Mouse (Mus musculus): ENCODE measurements around the gene Cblb. TPM values are rescaled to one million over a fixed set of nuclear protein-coding genes. Genes with fewer than 3 reads are reported as not detected.
A peak's percentile ranks its signal among the peaks of the same experiment; 100 is the strongest.

The Cblb gene
- polyA plus RNA-seq, 1 experiment from 2014 or later, result 10.6 TPM

DNA sequence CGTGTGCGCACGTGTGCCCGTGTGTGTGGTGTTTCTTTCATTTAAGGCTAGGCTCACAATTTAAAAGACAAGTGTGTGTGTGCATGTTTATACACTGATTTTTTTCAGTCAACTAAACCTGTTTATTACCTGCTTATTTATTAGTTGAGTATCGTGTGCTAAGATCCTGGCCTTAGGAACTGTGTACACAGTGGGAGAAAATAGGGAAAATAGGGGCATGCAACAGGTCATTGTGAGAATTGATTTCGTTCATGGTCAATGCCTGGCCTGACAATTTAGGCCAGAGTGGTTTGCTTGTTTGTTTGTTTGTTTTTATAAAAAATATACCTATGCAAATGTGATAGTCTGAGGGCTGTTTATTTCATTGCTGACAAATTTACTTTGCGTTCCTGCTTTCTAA lies 13.5 kb downstream of the Cblb start:
- peaks cover 8% of the 10 kb centered on the region for H3K36me3 ChIP-seq (ENCODE audit: control insufficient read depth, insufficient read depth, low read length)
- 93% methylated on average over 7 of the region's 7 CpGs for WGBS

DNA sequence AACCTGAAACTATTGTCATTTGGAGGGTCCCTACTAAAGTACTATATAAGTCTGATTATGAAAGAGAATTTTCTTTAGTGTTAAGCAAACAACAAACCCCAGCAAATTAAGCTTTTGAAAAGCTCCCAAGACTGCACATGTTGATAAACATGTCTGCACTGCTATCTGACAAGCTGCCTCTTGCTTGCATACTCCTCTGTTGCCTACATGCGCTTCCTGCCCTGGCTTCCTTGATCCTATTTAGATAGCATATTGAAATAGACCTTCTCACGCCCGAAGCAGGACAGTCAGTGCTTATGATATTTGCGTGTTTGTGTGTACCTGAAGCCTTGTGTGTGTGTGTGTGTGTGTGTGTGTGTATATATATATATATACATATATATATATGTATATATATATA lies 14.0 kb downstream of the Cblb start:
- Histone ChIP-seq H3K27me3 (replicated peaks; ENCODE audit: control insufficient read depth, insufficient read depth, low read length) (no peaks in the 10 kb centered on the region), H3K36me3 (ENCODE audit: control insufficient read depth, insufficient read depth, low read length) (peaks cover 8% of the 10 kb centered on the region), H3K4me3 (ENCODE audit: low read depth, low read length) (no peak overlapping the region), H3K27ac (ENCODE audit: low read depth, low read length) (no peak overlapping the region), H3K4me2 (no peak overlapping the region), H3K4me1 (replicated peaks; ENCODE audit: control insufficient read depth, insufficient read depth, low read length) (peaks cover 3% of the 10 kb centered on the region; the same call in 1 of the 2 replicates), H3K9me3 (ENCODE audit: control insufficient read depth, low read length) (no peaks in the 10 kb centered on the region), H3K9ac (ENCODE audit: low read depth, low read length) (no peak overlapping the region)
- 0 out of 2 replicates have a peak, but pooled peaks have one; percentile 47 for ATAC-seq (replicated peaks; ENCODE audit: low FRiP score)
- DNase-seq (ENCODE audit: low spot score), result no peak
- WGBS, result 59% methylated on average over 4 of the region's 4 CpGs

More for the DNA sequence above, 13.5 kb downstream of the Cblb start:
- Histone ChIP-seq H3K4me3 (ENCODE audit: low read depth, low read length) (no peak overlapping the region), H3K27ac (ENCODE audit: low read depth, low read length) (no peak overlapping the region), H3K9ac (ENCODE audit: low read depth, low read length) (no peak overlapping the region), H3K4me1 (replicated peaks; ENCODE audit: control insufficient read depth, insufficient read depth, low read length) (peaks cover 3% of the 10 kb centered on the region; the same call in 1 of the 2 replicates), H3K9me3 (ENCODE audit: control insufficient read depth, low read length) (no peaks in the 10 kb centered on the region), H3K27me3 (replicated peaks; ENCODE audit: control insufficient read depth, insufficient read depth, low read length) (no peaks in the 10 kb centered on the region), H3K4me2 (no peak overlapping the region)
- ATAC-seq (replicated peaks; ENCODE audit: low FRiP score), result no peak
- DNase-seq (ENCODE audit: low spot score), result no peak

DNA sequence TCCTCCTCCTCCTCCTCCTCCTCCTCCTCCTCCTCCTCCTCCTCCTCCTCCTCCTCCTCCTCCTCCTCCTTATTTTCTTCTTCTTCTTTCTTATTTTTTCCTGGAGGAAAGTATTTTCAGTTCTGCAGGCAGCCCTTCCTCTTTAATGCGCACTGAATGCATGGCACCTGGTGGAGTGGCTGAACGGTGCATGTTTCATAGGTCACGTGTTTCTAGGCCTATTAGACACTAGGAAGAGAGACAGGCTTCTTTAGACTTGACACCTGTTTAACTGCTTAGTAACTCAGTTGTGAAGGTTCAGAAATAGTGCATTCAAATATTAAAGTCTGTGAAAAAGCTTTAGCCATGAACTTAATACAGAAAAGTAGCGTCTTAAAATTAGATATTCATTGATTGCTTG lies 15.4 kb downstream of the Cblb start:
- H3K9me3 ChIP-seq (ENCODE audit: control insufficient read depth, low read length), result no peaks in the 10 kb centered on the region
- WGBS, result 91% methylated on average over 4 of the region's 4 CpGs
- H3K27me3 ChIP-seq (replicated peaks; ENCODE audit: control insufficient read depth, insufficient read depth, low read length), result no peaks in the 10 kb centered on the region
- peaks cover 8% of the 10 kb centered on the region for H3K36me3 ChIP-seq (ENCODE audit: control insufficient read depth, insufficient read depth, low read length)
- H3K4me2 ChIP-seq, result no peak overlapping the region
- H3K27ac ChIP-seq (ENCODE audit: low read depth, low read length), result no peak overlapping the region
- no peak for ATAC-seq (replicated peaks; ENCODE audit: low FRiP score)
- no peak for DNase-seq (ENCODE audit: low spot score)
- no peak overlapping the region for H3K9ac ChIP-seq (ENCODE audit: low read depth, low read length)
- H3K4me1 ChIP-seq (replicated peaks; ENCODE audit: control insufficient read depth, insufficient read depth, low read length), result peaks cover 3% of the 10 kb centered on the region; the same call in 1 of the 2 replicates
- no peak overlapping the region for H3K4me3 ChIP-seq (ENCODE audit: low read depth, low read length)

DNA sequence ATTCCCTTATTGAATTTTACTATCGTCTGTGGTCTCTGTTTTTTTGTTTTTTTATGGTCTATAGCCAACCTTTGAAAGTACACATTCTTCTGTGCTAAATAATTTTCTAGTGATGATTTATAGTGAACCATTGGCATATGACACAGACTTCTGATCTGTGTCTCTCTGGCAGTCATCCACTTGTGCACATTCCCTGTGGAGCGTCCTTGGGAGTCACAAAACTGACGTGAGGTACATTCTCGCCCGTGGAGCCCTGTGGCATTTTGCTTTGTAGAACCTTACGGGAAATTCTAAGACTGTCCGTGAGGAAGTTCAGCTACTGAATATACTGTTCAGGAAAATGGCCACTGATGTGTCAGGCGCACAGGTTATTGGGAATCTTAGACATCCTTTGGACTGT lies 20.1 kb downstream of the Cblb start:
- ATAC-seq (replicated peaks; ENCODE audit: low FRiP score), result no peak
- H3K4me1 ChIP-seq (replicated peaks; ENCODE audit: control insufficient read depth, insufficient read depth, low read length), result peaks cover 6% of the 10 kb centered on the region; the same call in 1 of the 2 replicates
- no peaks in the 10 kb centered on the region for H3K27me3 ChIP-seq (replicated peaks; ENCODE audit: control insufficient read depth, insufficient read depth, low read length)
- H3K9me3 ChIP-seq (ENCODE audit: control insufficient read depth, low read length), result no peaks in the 10 kb centered on the region
- no peak overlapping the region for H3K9ac ChIP-seq (ENCODE audit: low read depth, low read length)
- H3K36me3 ChIP-seq (ENCODE audit: control insufficient read depth, insufficient read depth, low read length), result peaks cover 8% of the 10 kb centered on the region
- no peak for DNase-seq (ENCODE audit: low spot score)
- H3K27ac ChIP-seq (ENCODE audit: low read depth, low read length), result no peak overlapping the region
- no peak overlapping the region for H3K4me2 ChIP-seq
- no peak overlapping the region for H3K4me3 ChIP-seq (ENCODE audit: low read depth, low read length)
- 90% methylated on average over 8 of the region's 8 CpGs for WGBS

DNA sequence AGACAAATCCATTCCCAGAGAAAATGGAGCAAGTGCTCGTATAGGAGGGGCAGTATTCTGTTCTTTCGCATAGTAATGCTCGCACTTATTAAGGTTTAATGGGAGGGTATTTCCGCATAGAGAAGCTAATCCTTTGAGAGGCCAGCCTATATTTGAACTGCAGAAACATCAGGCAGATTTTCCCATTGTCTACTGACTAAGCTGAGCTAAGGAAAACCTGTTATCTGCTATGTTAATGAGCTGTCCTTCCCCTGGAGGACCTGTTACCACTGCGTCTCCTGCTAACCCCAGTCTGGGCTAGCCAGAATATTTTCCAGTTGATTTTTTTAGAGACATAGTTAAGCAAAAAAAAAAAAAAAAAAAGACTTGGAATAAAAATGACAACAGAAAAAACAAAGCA lies 21.7 kb downstream of the Cblb start:
- no peak overlapping the region for H3K27ac ChIP-seq (ENCODE audit: low read depth, low read length)
- peaks cover 16% of the 10 kb centered on the region for H3K4me1 ChIP-seq (replicated peaks; ENCODE audit: control insufficient read depth, insufficient read depth, low read length)
- H3K4me3 ChIP-seq (ENCODE audit: low read depth, low read length), result no peak overlapping the region
- no peaks in the 10 kb centered on the region for H3K9me3 ChIP-seq (ENCODE audit: control insufficient read depth, low read length)
- H3K36me3 ChIP-seq (ENCODE audit: control insufficient read depth, insufficient read depth, low read length), result peaks cover 8% of the 10 kb centered on the region
- WGBS, result 72% methylated on average over 5 of the region's 5 CpGs
- no peak overlapping the region for H3K9ac ChIP-seq (ENCODE audit: low read depth, low read length)
- no peak for ATAC-seq (replicated peaks; ENCODE audit: low FRiP score)
- no peak overlapping the region for H3K4me2 ChIP-seq
- H3K27me3 ChIP-seq (replicated peaks; ENCODE audit: control insufficient read depth, insufficient read depth, low read length), result no peaks in the 10 kb centered on the region
- DNase-seq (ENCODE audit: low spot score), result no peak

DNA sequence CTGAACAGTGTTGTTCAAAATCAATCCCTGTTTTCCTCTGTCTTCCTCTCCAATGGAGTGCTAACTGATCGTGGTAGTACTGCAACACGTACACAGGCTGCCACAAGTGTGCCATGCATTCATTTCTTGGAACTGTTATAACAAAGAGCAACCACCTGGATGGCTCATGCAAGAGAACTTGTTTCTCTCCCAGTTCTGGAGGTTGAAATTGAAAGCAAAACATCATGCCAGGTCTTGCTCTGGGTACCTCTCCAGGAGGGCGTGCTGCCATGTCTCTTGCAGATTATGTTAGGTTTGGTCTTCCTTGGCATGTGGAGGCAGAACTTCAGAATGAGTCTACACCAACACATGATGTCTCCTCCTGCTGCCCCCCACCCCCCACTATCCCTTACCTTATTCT lies 24.2 kb downstream of the Cblb start:
- DNase-seq (ENCODE audit: low spot score), result no peak
- H3K27ac ChIP-seq (ENCODE audit: low read depth, low read length), result no peak overlapping the region

DNA sequence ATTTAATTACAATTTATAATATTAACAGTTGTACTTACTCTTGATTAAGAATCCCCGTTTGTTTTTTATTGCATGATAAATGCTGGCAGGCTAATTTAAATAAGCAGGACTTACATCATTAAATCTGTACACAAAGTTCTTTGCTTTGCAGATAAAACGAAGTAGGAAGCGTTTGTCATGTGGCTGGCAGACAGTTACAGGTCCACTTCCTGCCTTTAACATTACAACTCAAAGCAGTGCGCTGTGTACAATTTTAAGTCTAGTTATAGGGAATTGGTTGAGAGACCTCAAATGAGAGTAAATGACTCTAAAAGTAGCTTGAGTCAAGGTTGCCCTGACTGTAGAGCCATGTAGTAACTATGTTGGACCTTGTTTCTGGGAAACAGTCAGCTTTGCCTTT lies 25.1 kb downstream of the Cblb start:
- no peak for DNase-seq (ENCODE audit: low spot score)
- Histone ChIP-seq H3K27me3 (replicated peaks; ENCODE audit: control insufficient read depth, insufficient read depth, low read length) (no peaks in the 10 kb centered on the region), H3K36me3 (ENCODE audit: control insufficient read depth, insufficient read depth, low read length) (0 out of 2 replicates have a peak, but pooled peaks cover 2% of the 10 kb centered on the region), H3K4me1 (replicated peaks; ENCODE audit: control insufficient read depth, insufficient read depth, low read length) (peaks cover 33% of the 10 kb centered on the region), H3K9ac (ENCODE audit: low read depth, low read length) (no peak overlapping the region), H3K9me3 (ENCODE audit: control insufficient read depth, low read length) (no peaks in the 10 kb centered on the region), H3K27ac (ENCODE audit: low read depth, low read length) (no peak overlapping the region), H3K4me3 (ENCODE audit: low read depth, low read length) (no peak overlapping the region), H3K4me2 (no peak overlapping the region)
- no peak for ATAC-seq (replicated peaks; ENCODE audit: low FRiP score)
- 40% methylated on average over 4 of the region's 4 CpGs for WGBS

More for the DNA sequence above, 24.2 kb downstream of the Cblb start:
- Histone ChIP-seq H3K4me3 (ENCODE audit: low read depth, low read length) (no peak overlapping the region), H3K9me3 (ENCODE audit: control insufficient read depth, low read length) (no peaks in the 10 kb centered on the region), H3K4me2 (no peak overlapping the region), H3K9ac (ENCODE audit: low read depth, low read length) (no peak overlapping the region), H3K4me1 (replicated peaks; ENCODE audit: control insufficient read depth, insufficient read depth, low read length) (peaks cover 25% of the 10 kb centered on the region), H3K36me3 (ENCODE audit: control insufficient read depth, insufficient read depth, low read length) (0 out of 2 replicates have a peak, but pooled peaks cover 2% of the 10 kb centered on the region), H3K27me3 (replicated peaks; ENCODE audit: control insufficient read depth, insufficient read depth, low read length) (no peaks in the 10 kb centered on the region)
- WGBS, result 86% methylated on average over 3 of the region's 3 CpGs
- ATAC-seq (replicated peaks; ENCODE audit: low FRiP score), result no peak

DNA sequence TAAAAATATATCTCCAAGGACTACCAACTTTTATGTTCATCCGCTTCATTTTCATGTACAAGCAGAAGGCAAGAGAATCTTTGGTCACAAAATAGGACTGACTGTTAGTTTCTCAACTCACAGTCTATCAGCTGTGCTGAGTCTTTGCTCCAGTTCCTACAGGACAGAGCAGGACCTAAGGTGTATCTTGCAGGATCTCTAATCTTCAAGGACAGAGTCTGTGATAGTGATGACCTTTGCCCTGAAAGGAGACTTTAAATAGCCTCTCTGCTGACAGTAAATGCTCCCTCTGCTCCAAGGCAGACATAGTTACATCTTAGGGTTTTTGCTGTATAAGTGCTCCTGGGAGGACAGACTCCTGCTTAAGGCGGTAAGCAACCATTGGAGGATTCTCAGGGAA lies 26.3 kb downstream of the Cblb start:
- Histone ChIP-seq H3K27me3 (replicated peaks; ENCODE audit: control insufficient read depth, insufficient read depth, low read length) (no peaks in the 10 kb centered on the region), H3K27ac (ENCODE audit: low read depth, low read length) (no peak overlapping the region)

DNA sequence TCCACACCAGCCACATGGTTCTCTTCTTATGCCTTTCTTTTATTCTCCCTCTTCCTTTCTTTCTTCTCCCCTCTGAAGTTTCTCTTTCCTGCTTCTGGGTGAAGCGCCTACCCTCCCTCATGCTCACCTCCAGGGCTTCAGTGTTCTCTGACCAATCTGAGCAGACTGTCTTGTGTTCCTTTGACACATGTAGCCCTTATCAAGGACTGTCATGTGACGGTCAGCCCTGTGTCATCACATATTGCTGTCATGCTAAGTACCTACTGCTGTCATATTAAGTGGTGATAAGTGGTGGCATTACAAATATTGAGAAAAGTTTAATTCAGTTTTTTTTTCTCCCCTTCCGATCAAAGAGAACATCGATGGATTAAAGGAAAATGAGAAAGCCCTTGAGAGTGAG lies 28.5 kb downstream of the Cblb start:
- no peak for DNase-seq (ENCODE audit: low spot score)
- Histone ChIP-seq H3K4me1 (replicated peaks; ENCODE audit: control insufficient read depth, insufficient read depth, low read length) (peaks cover 44% of the 10 kb centered on the region), H3K4me3 (ENCODE audit: low read depth, low read length) (no peak overlapping the region), H3K4me2 (no peak overlapping the region), H3K9ac (ENCODE audit: low read depth, low read length) (no peak overlapping the region), H3K9me3 (ENCODE audit: control insufficient read depth, low read length) (no peaks in the 10 kb centered on the region), H3K36me3 (ENCODE audit: control insufficient read depth, insufficient read depth, low read length) (0 out of 2 replicates have a peak, but pooled peaks cover 2% of the 10 kb centered on the region), H3K27ac (ENCODE audit: low read depth, low read length) (no peak overlapping the region), H3K27me3 (replicated peaks; ENCODE audit: control insufficient read depth, insufficient read depth, low read length) (no peaks in the 10 kb centered on the region)
- WGBS, result 67% methylated on average over 4 of the region's 4 CpGs
- ATAC-seq (replicated peaks; ENCODE audit: low FRiP score), result no peak; the same call in 1 of the 2 replicates

More for the DNA sequence above, 26.3 kb downstream of the Cblb start:
- Histone ChIP-seq H3K4me3 (ENCODE audit: low read depth, low read length) (no peak overlapping the region), H3K9ac (ENCODE audit: low read depth, low read length) (no peak overlapping the region), H3K9me3 (ENCODE audit: control insufficient read depth, low read length) (no peaks in the 10 kb centered on the region), H3K4me1 (replicated peaks; ENCODE audit: control insufficient read depth, insufficient read depth, low read length) (peaks cover 44% of the 10 kb centered on the region), H3K36me3 (ENCODE audit: control insufficient read depth, insufficient read depth, low read length) (0 out of 2 replicates have a peak, but pooled peaks cover 2% of the 10 kb centered on the region), H3K4me2 (no peak overlapping the region)
- ATAC-seq (replicated peaks; ENCODE audit: low FRiP score), result no peak
- DNase-seq (ENCODE audit: low spot score), result no peak
- WGBS, result 79% methylated on average over 2 of the region's 2 CpGs

Data from liver, embryonic 11.5 days (tissue).